Mouse (Mus musculus) embryonic facial prominence, embryonic 14.5 days (tissue): ENCODE measurements at regions not wholly inside any gene's neighbourhood (a gene's known extent, or its start where the extent isn't known, plus 50 kb on each side); places are given as distances from the start of the nearest gene placed in this dataset.
"Not testable (repeated sequence)": the region's sequence is repeated elsewhere in the genome, so short reads cannot be mapped to it uniquely, and the experiment has no call there.

Experiments
- ATAC-seq: fragments of 200-750 bp; cut with Nextera tagmentation; 2 replicates; pipeline ENCODE4 v1.8.0; 2017; ENCODE audit warnings: low read depth, moderate number of reproducible peaks, moderate TSS enrichment
- DNase-seq: peaks from one replicate; pipeline ENCODE4 v3.0.0-alpha.2; 2015; ENCODE audit warnings: low spot score
- H3K27ac ChIP-seq: fragments of 300-500 bp; sonication (generic); replicated peaks from 2 replicates; pipeline ENCODE4 v1.5.1; 2014; ENCODE audit warnings: low read depth, mild to moderate bottlenecking, low read length, moderate library complexity
- H3K27me3 ChIP-seq: fragments of 300-500 bp; sonication (generic); replicated peaks from 2 replicates; pipeline ENCODE4 v1.6.1; 2014; ENCODE audit warnings: low read length; ENCODE audit not compliant: control insufficient read depth, insufficient read depth
- H3K36me3 ChIP-seq: fragments of 300-500 bp; sonication (generic); 2 replicates; pipeline ENCODE4 v1.6.1; 2014; ENCODE audit warnings: low read length, mixed read lengths; ENCODE audit not compliant: control insufficient read depth, insufficient read depth
- H3K4me1 ChIP-seq: fragments of 300-500 bp; sonication (generic); 2 replicates; pipeline ENCODE4 v1.6.1; 2014; ENCODE audit warnings: antibody characterized with exemption, low read length; ENCODE audit not compliant: control insufficient read depth, insufficient read depth
- H3K4me2 ChIP-seq: fragments of 300-500 bp; sonication (generic); 2 replicates; pipeline ENCODE4 v1.6.1; 2014; ENCODE audit warnings: low read depth, mild to moderate bottlenecking, low read length, moderate library complexity, mixed read lengths
- H3K4me3 ChIP-seq: fragments of 300-500 bp; sonication (generic); 2 replicates; pipeline ENCODE4 v1.5.1; 2014; ENCODE audit warnings: low read depth, mild to moderate bottlenecking, low read length
- H3K9ac ChIP-seq: fragments of 300-500 bp; sonication (generic); 2 replicates; pipeline ENCODE4 v1.6.1; 2014; ENCODE audit warnings: low read depth, mild to moderate bottlenecking, low read length, moderate library complexity, mixed read lengths
- H3K9me3 ChIP-seq: fragments of 300-500 bp; sonication (generic); 2 replicates; pipeline ENCODE4 v1.6.1; 2016; ENCODE audit warnings: low read length; ENCODE audit not compliant: control insufficient read depth
- WGBS: fragments of 180-500 bp; shearing (Covaris S2); extraction: QIAGEN DNeasy Blood & Tissue Kit; methylation state at CpG from one replicate; pipeline ENCODE4 v1.1.7; 2014; 5-methylcytosine and 5-hydroxymethylcytosine counted together

DNA sequence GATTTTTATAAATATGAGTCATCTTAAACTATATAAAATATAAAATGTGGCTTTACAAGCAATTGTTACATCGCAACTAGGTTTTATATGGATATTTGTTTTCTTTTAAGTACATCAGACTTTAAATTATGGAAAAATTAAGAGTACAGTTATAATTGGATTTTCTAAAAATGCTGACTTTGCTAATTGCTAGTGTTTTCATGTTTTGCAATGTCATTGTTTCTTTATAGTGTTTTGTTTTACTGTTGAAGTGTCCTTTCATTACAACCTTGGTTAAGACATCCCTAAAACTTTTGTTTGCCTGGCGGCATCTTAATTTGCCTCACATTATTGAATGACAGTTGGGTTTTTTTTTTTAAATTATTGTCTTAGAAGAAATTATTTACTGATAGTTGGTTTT lies 1634.0 kb downstream of the Diaph2 start:
- Histone ChIP-seq H3K9ac (no peak overlapping the region), H3K4me3 (no peak overlapping the region), H3K4me2 (no peak overlapping the region), H3K4me1 (no peaks in the 10 kb centered on the region), H3K9me3 (no peaks in the 10 kb centered on the region), H3K36me3 (no peaks in the 10 kb centered on the region), H3K27ac (no peak overlapping the region), H3K27me3 (no peaks in the 10 kb centered on the region)
- no peak for DNase-seq
- no peak for ATAC-seq
- WGBS, result 88% methylated on average over 2 of the region's 2 CpGs

DNA sequence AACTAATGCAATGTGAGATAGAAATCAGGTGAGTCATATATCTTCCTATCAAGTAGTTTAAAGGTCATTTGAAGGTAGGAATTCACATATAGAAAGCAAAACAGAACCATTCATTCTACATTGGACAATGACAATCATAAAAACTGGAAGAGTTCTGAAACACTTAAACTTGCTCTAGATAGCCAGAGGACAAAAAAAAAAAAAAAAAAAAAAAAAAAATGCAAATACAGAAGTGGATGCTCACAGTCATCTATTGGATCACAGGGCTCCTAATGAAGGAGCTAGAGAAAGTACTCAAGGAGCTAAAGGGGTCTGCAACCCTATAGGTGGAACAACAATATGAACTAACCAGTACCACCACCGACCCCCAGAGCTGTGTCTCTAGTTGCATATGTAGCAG lies 1652.6 kb downstream of the Diaph2 start:
- ATAC-seq, result no peak

GRCm38 (mm10) chrX:131402891-131403290 lies 1653.3 kb downstream of the Diaph2 start:
- 87% methylated on average over 2 of the region's 2 CpGs for WGBS

More for the DNA sequence above, 1652.6 kb downstream of the Diaph2 start:
- H3K36me3 ChIP-seq, result no peaks in the 10 kb centered on the region
- no peak for DNase-seq
- H3K4me2 ChIP-seq, result no peak overlapping the region
- no peaks in the 10 kb centered on the region for H3K9me3 ChIP-seq
- H3K4me1 ChIP-seq, result no peaks in the 10 kb centered on the region
- H3K27ac ChIP-seq, result no peak overlapping the region
- no peak overlapping the region for H3K4me3 ChIP-seq
- 80% methylated on average over 1 of the region's 1 CpGs for WGBS
- no peaks in the 10 kb centered on the region for H3K27me3 ChIP-seq
- H3K9ac ChIP-seq, result no peak overlapping the region

DNA sequence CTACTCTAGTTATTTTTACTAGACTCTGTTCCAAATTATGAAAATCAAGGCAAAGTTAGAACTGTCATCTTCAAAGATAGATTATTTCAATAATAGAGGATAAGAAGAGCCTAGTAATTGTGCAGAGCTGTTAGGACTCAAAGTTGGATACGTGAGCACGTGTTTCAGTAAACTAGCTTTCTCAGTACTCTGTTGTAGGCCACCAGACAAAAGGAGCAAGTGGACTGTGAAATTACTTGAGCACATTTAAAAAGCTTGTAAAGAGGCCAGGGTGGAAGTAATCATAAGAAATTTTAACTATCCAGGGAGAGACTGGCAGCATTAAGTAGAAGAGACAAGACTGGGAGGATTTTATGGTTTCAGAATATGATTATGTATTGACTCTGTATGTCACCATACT lies 1657.1 kb downstream of the Diaph2 start:
- DNase-seq (no peak), ATAC-seq (no peak)
- Histone ChIP-seq H3K27me3 (no peaks in the 10 kb centered on the region), H3K27ac (no peak overlapping the region), H3K4me1 (no peaks in the 10 kb centered on the region), H3K36me3 (no peaks in the 10 kb centered on the region), H3K9me3 (no peaks in the 10 kb centered on the region), H3K4me2 (no peak overlapping the region), H3K9ac (no peak overlapping the region), H3K4me3 (no peak overlapping the region)
- WGBS, result 63% methylated on average over 2 of the region's 2 CpGs

More at GRCm38 (mm10) chrX:131402891-131403290, 1653.3 kb downstream of the Diaph2 start:
- not testable (repeated sequence) for DNase-seq, H3K9me3 ChIP-seq, H3K4me2 ChIP-seq, H3K4me3 ChIP-seq, ATAC-seq, H3K36me3 ChIP-seq, H3K9ac ChIP-seq, H3K4me1 ChIP-seq, H3K27ac ChIP-seq, H3K27me3 ChIP-seq

DNA sequence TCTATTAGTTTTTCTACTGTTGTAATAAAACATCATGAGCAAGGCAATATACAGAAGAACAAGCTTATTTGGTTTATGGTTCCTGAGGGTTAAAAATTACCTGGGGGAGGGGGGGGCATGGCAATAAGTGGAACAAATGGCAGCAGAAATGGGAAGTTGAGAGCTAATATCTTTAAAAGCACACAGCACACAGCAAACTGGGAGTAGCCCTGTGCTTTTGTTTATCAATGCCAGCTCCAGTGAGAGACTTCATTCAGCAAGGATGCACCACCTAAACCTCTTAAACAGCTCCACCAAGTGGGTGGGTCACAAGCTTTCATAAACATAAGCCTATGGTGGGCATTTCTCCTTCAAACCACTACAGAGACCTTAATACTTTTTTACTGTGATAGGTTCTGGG lies 1661.0 kb downstream of the Diaph2 start:
- no peaks in the 10 kb centered on the region for H3K36me3 ChIP-seq
- H3K27me3 ChIP-seq, result no peaks in the 10 kb centered on the region
- no peaks in the 10 kb centered on the region for H3K9me3 ChIP-seq
- no peak overlapping the region for H3K27ac ChIP-seq
- no peak overlapping the region for H3K4me3 ChIP-seq
- H3K4me2 ChIP-seq, result no peak overlapping the region
- H3K9ac ChIP-seq, result no peak overlapping the region
- no peak for DNase-seq
- H3K4me1 ChIP-seq, result no peaks in the 10 kb centered on the region
- ATAC-seq, result no peak

- Histone ChIP-seq H3K27me3 (no peaks in the 10 kb centered on the region; the same call in 1 of the 2 replicates), H3K36me3 (no peaks in the 10 kb centered on the region), H3K9me3 (no peaks in the 10 kb centered on the region), H3K27ac (no peak overlapping the region), H3K9ac (no peak overlapping the region), H3K4me2 (no peak overlapping the region), H3K4me3 (no peak overlapping the region), H3K4me1 (no peaks in the 10 kb centered on the region)
- ATAC-seq, result no peak
- 72% methylated on average over 2 of the region's 2 CpGs for WGBS
- DNase-seq, result no peak
Observed at GRCm38 (mm10) chrX:131422178-131422577, 1672.6 kb downstream of the Diaph2 start.

DNA sequence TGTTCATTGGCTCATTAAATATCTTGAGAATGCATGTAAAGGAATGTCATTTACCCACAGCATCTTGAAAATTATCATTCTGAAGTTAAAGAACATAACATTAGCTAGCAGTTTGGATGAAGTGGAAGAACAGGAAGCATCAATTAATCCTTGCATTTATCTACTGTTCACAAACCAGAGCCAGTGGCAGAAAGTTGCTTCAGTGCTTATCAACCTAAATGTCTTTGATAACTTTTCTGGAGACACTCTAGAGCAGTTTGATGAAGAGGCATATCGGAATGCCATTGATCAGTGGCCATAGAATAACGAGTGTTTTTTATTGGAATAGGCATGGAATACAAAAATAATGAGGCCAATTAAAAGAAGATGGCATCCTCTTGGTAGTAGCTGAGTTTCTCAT lies 1673.3 kb downstream of the Diaph2 start:
- Histone ChIP-seq H3K9ac (no peak overlapping the region), H3K9me3 (no peaks in the 10 kb centered on the region), H3K4me1 (no peaks in the 10 kb centered on the region), H3K4me3 (no peak overlapping the region), H3K27ac (no peak overlapping the region), H3K36me3 (no peaks in the 10 kb centered on the region), H3K27me3 (no peaks in the 10 kb centered on the region; the same call in 1 of the 2 replicates), H3K4me2 (no peak overlapping the region)
- 87% methylated on average over 2 of the region's 2 CpGs for WGBS
- ATAC-seq, result no peak
- DNase-seq, result no peak

DNA sequence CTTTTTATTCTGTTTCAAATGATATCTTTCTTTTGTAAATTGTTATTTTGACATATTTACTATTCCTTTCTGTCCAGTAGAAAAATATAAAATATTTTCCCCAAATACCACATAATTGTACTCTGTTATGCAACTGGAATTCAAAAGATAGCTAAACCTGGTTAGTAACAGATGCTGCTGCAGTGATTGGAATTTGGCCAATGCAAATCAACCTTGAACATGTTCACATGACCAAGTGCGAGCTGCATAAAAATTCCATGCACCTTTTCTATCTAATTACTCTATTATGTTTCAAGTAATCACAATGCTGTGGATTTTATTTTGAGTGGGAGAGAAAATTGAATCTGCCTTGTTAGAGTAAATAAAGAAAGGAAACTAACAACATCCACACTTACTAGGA lies 1684.6 kb downstream of the Diaph2 start:
- Histone ChIP-seq H3K4me2 (no peak overlapping the region), H3K4me3 (no peak overlapping the region), H3K36me3 (no peaks in the 10 kb centered on the region), H3K27ac (no peak overlapping the region), H3K4me1 (no peaks in the 10 kb centered on the region), H3K27me3 (no peaks in the 10 kb centered on the region), H3K9me3 (no peaks in the 10 kb centered on the region), H3K9ac (no peak overlapping the region)
- ATAC-seq, result no peak
- WGBS, result 35% methylated on average over 1 of the region's 1 CpGs
- peak; percentile 8 for DNase-seq

DNA sequence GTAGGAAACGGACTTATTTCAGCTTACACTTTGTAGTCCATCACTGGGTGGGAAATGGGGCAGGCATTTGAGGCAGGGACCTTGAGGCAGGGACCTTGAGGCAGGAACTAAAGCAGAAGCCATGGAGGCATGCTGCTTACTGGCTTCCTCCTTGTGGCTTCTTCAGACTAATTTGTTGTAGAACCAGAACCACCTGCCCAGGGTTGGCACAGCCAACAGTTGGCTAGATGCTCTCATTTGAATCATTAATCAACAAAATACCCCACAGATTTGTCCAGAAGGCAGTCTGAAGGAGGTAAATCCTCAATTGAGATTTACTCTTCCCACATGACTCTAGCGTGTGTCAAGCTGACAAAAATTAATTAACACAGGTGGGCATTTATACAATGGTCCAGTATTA lies 1703.3 kb downstream of the Diaph2 start:
- DNase-seq (no peak), ATAC-seq (no peak)
- Histone ChIP-seq H3K4me1 (no peaks in the 10 kb centered on the region), H3K9me3 (no peaks in the 10 kb centered on the region), H3K9ac (no peak overlapping the region), H3K36me3 (no peaks in the 10 kb centered on the region), H3K27ac (no peak overlapping the region), H3K4me3 (no peak overlapping the region), H3K4me2 (no peak overlapping the region), H3K27me3 (no peaks in the 10 kb centered on the region)
- WGBS, result 64% methylated on average over 2 of the region's 2 CpGs
